Mouse (Mus musculus): ENCODE data around the gene Tspan9. TPM values are rescaled to one million over a fixed set of nuclear protein-coding genes. Genes with fewer than 3 reads are reported as not detected.

The Tspan9 gene
- polyA plus RNA-seq, 1 experiment from 2014 or later, result 102 TPM

Other genes starting within 250 kb of the Tspan9 start
- gene Tead4, start 157.2 kb upstream of the Tspan9 start, polyA plus RNA-seq (2015; fragmentation: Nextera tagmentation; extraction: Ambion mirVana), result 2.2 and 2.5 TPM in 2 replicates
- gene Tulp3, start 212.3 kb upstream of the Tspan9 start, polyA plus RNA-seq (2015; fragmentation: Nextera tagmentation; extraction: Ambion mirVana), result 10.4 and 11.9 TPM in 2 replicates
- gene Rhno1, start 219.3 kb upstream of the Tspan9 start, polyA plus RNA-seq (2015; fragmentation: Nextera tagmentation; extraction: Ambion mirVana), result 97.9 and 107 TPM in 2 replicates
- gene Foxm1, start 219.4 kb upstream of the Tspan9 start, polyA plus RNA-seq (2015; fragmentation: Nextera tagmentation; extraction: Ambion mirVana), result 25.7 and 26.3 TPM in 2 replicates
- gene Tex52, start 231.9 kb upstream of the Tspan9 start, polyA plus RNA-seq (2015; fragmentation: Nextera tagmentation; extraction: Ambion mirVana), result 0.13 and 0.16 TPM in 2 replicates
- not detected in 2 replicates for gene Gm44596, start 231.9 kb upstream of the Tspan9 start, polyA plus RNA-seq (2015; fragmentation: Nextera tagmentation; extraction: Ambion mirVana)

Measured in intestine, embryonic 15.5 days (tissue).